Mouse (Mus musculus) heart, embryonic 14.5 days (tissue): ENCODE results near the gene Pih1d2. TPM values are rescaled to one million over a fixed set of nuclear protein-coding genes. Genes with fewer than 3 reads are reported as not detected.

ENCODE experiments used
- polyA plus RNA-seq: library from polyadenylated mRNA; unstranded; fragments of >200 nt; fragmentation: Nextera tagmentation; extraction: Ambion mirVana; gene quantifications from 2 replicates; pipeline ENCODE4 v1.2.1, GENCODE M21; 2014

The Pih1d2 gene
- polyA plus RNA-seq, 1 experiment from 2014 or later: 1.9 TPM

Other genes with a start within 250 kb of the Pih1d2 start
- 0.15 and 0.31 TPM in 2 replicates for gene Plet1, start 122.8 kb upstream of the Pih1d2 start, polyA plus RNA-seq
- gene Pts, start 88.6 kb upstream of the Pih1d2 start, polyA plus RNA-seq: 88.7 and 98.4 TPM in 2 replicates
- 4.5 and 5.5 TPM in 2 replicates for gene Il18, start 62.5 kb upstream of the Pih1d2 start, polyA plus RNA-seq
- gene Bco2, start 62.1 kb upstream of the Pih1d2 start, polyA plus RNA-seq: 0.12 TPM in 1 of 2 replicates, not detected in the other
- 0.31 TPM in 1 of 2 replicates, not detected in the other for gene Tex12, start 56.0 kb upstream of the Pih1d2 start, polyA plus RNA-seq
- 751 and 787 TPM in 2 replicates for gene Sdhd, start 13.5 kb upstream of the Pih1d2 start, polyA plus RNA-seq
- gene Timm8b, start 13.4 kb upstream of the Pih1d2 start, polyA plus RNA-seq: 338 and 373 TPM in 2 replicates
- 15.4 and 18.3 TPM in 2 replicates for gene Nkapd1, start 143 bp downstream of the Pih1d2 start, polyA plus RNA-seq
- 161 TPM in 2 replicates for gene Dlat, start 42.5 kb downstream of the Pih1d2 start, polyA plus RNA-seq
- gene Dixdc1, start 122.2 kb downstream of the Pih1d2 start, polyA plus RNA-seq: 11.9 and 12.5 TPM in 2 replicates
- 10.3 and 11.4 TPM in 2 replicates for gene 2310030G06Rik, start 129.2 kb downstream of the Pih1d2 start, polyA plus RNA-seq
- gene Cryab, start 134.0 kb downstream of the Pih1d2 start, polyA plus RNA-seq: 1,286 and 1,345 TPM in 2 replicates
- gene Hspb2, start 135.0 kb downstream of the Pih1d2 start, polyA plus RNA-seq: 312 and 322 TPM in 2 replicates
- gene Fdxacb1, start 150.9 kb downstream of the Pih1d2 start, polyA plus RNA-seq: 9.0 and 9.1 TPM in 2 replicates
- gene Alg9, start 157.7 kb downstream of the Pih1d2 start, polyA plus RNA-seq: 28.5 and 31.5 TPM in 2 replicates
- 27.5 and 33.4 TPM in 2 replicates for gene 1110032A03Rik, start 158.2 kb downstream of the Pih1d2 start, polyA plus RNA-seq
- 38.8 and 39.4 TPM in 2 replicates for gene Ppp2r1b, start 228.0 kb downstream of the Pih1d2 start, polyA plus RNA-seq